Mouse (Mus musculus) lung, postnatal 0 days (tissue): Measurements from ENCODE around the gene B4galnt4. TPM values are rescaled to one million over a fixed set of nuclear protein-coding genes. Genes with fewer than 3 reads are reported as not detected.

Source experiments
- ATAC-seq: fragments of 200-750 bp; cut with Nextera tagmentation; 2 replicates; pipeline ENCODE4 v1.8.0; 2017; ENCODE audit warnings: moderate library complexity
- DNase-seq: peaks from one replicate; pipeline ENCODE4 v3.0.0-alpha.2; 2016; ENCODE audit warnings: low spot score
- H3K27ac ChIP-seq: fragments of 300-500 bp; sonication (generic); 2 replicates; pipeline ENCODE4 v1.5.1; 2014; ENCODE audit warnings: antibody characterized with exemption, mild to moderate bottlenecking, low read length, mixed read lengths
- H3K27me3 ChIP-seq: fragments of 300-500 bp; sonication (generic); replicated peaks from 2 replicates; pipeline ENCODE4 v1.6.1; 2014; ENCODE audit warnings: low read length, mixed read lengths; ENCODE audit not compliant: insufficient read depth
- H3K36me3 ChIP-seq: fragments of 300-500 bp; sonication (generic); 2 replicates; pipeline ENCODE4 v1.6.1; 2014; ENCODE audit warnings: low read length, mixed read lengths; ENCODE audit not compliant: insufficient read depth
- H3K4me1 ChIP-seq: fragments of 300-500 bp; sonication (generic); 2 replicates; pipeline ENCODE4 v1.6.1; 2014; ENCODE audit warnings: antibody characterized with exemption, low read depth, low read length, mixed read lengths; ENCODE audit not compliant: insufficient read depth
- H3K4me2 ChIP-seq: fragments of 300-500 bp; sonication (generic); replicated peaks from 2 replicates; pipeline ENCODE4 v1.6.1; 2014; ENCODE audit warnings: low read depth, mild to moderate bottlenecking, low read length, moderate library complexity, mixed read lengths
- H3K4me3 ChIP-seq: fragments of 300-500 bp; sonication (generic); 2 replicates; pipeline ENCODE4 v1.5.1; 2014; ENCODE audit warnings: low read depth, low read length
- H3K9ac ChIP-seq: fragments of 300-500 bp; sonication (generic); replicated peaks from 2 replicates; pipeline ENCODE4 v1.6.1; 2014; ENCODE audit warnings: low read depth, mild to moderate bottlenecking
- H3K9me3 ChIP-seq: fragments of 300-500 bp; sonication (generic); 2 replicates; pipeline ENCODE4 v1.6.1; 2016; ENCODE audit warnings: low read length, mixed read lengths
- CTCF ChIP-seq: IDR thresholded peaks from 2 replicates; pipeline ENCODE4 v1.5.1; 2016; ENCODE audit warnings: antibody characterized with exemption, mild to moderate bottlenecking
- EP300 ChIP-seq: IDR thresholded peaks from 2 replicates; pipeline ENCODE4 v1.6.1; 2016; ENCODE audit warnings: antibody characterized with exemption, mild to moderate bottlenecking, control low read depth
- WGBS: fragments of 180-500 bp; shearing (Covaris S2); extraction: QIAGEN DNeasy Blood & Tissue Kit; methylation state at CpG from one replicate; pipeline ENCODE4 v1.1.7; 2014; 5-methylcytosine and 5-hydroxymethylcytosine counted together
- polyA plus RNA-seq: library from polyadenylated mRNA; unstranded; fragments of >200 nt; fragmentation: Nextera tagmentation; extraction: Ambion mirVana; gene quantifications from 2 replicates; pipeline ENCODE4 v1.2.1, GENCODE M21; 2015

The B4galnt4 gene
- polyA plus RNA-seq, 1 experiment from 2014 or later: 0.13 TPM

DNA sequence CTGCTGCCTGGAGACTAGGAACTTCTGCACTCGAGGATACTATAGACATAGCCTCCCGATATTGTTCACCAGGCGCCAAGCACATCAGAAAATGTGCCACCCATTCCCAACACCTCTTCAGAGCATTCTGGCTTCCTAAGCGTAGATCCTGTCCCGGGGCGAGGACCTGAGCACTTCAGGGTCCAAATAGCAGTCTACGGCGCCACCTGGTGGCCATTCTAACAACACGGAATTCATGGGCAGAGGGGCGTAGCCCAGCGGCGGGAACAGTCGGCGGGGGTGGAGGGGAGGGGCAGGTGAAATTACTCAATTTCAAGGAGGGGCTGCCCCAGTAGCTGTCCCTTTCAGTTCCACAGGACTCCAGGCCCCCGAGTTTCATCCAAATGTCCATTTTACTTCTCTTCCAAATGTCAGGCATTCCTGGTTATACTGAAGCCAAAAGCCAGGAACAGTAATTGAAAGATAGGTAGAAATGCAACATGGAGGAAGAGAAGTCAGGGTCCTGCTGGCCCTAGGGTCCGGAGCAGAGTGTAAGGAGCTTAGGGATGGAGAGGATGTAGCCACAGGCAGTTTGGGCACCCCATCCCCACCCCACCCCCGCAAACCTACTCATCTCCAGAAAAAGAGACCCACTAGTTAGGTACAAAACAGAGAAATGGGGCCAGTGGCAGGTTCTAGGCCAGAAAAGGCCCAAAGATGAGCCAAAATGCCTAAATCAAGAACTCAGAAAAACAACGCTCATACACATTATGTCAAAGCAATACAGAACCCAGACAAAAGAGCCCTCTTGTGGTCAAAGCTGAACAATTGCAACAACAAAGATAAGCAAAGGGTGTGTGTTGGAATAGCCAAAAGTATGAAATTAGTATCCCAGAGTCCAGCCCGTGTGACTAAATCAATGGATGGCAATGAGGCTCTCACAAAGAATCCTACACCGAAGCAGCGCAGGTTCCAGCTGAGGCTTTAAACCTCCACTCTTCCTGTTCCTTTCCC lies 12.4 kb upstream of the B4galnt4 start:
- 6% methylated on average over 21 of the region's 21 CpGs for WGBS
- Histone ChIP-seq H3K27ac (peak overlapping the region; percentile 96), H3K9me3 (no peaks in the 10 kb centered on the region), H3K4me1 (peaks cover 3% of the 10 kb centered on the region; the same call in 1 of the 2 replicates), H3K27me3 (no peaks in the 10 kb centered on the region), H3K9ac (no peak overlapping the region), H3K4me2 (peak overlapping the region; percentile 68), H3K36me3 (no peaks in the 10 kb centered on the region), H3K4me3 (peak overlapping the region; percentile 23)
- DNase-seq (peak; percentile 98), ATAC-seq (peak; percentile 88)
- TF ChIP-seq CTCF: peak; percentile 93
- peak; percentile 39 for TF ChIP-seq EP300

DNA sequence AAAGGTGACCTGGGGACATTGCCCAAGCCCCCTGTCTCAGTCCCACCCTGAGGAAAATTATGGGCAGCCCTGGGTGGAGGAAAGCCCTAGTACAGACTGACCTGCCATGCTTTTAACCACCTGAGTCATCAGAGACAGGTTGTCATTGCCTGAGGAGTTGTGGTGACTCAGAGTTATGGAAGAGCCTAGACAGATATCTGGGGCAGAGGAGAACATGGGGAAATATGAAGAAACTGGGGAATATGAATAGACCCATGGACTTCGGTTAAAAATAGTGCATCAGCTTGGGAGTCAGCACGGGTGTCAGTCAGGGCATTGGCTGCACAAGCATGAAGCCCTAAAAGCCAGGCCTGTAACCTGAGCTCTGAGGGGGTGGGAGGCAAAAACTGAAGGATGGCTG lies 11.6 kb upstream of the B4galnt4 start:
- no peak overlapping the region for H3K9ac ChIP-seq
- no peaks in the 10 kb centered on the region for H3K27me3 ChIP-seq
- H3K4me1 ChIP-seq: peaks cover 3% of the 10 kb centered on the region; the same call in 1 of the 2 replicates
- ATAC-seq: no peak
- H3K9me3 ChIP-seq: no peaks in the 10 kb centered on the region
- 74% methylated on average over 2 of the region's 2 CpGs for WGBS
- no peaks in the 10 kb centered on the region for H3K36me3 ChIP-seq
- TF ChIP-seq CTCF (no peak), EP300 (no peak)
- no peak overlapping the region for H3K4me2 ChIP-seq
- no peak overlapping the region for H3K27ac ChIP-seq
- DNase-seq: no peak
- no peak overlapping the region for H3K4me3 ChIP-seq

GRCm38 (mm10) chr7:141051060-141051685 lies 9.7 kb upstream of the B4galnt4 start:
- H3K27me3 ChIP-seq: no peaks in the 10 kb centered on the region
- H3K4me1 ChIP-seq: peaks cover 3% of the 10 kb centered on the region; the same call in 1 of the 2 replicates
- no peak overlapping the region for H3K27ac ChIP-seq
- H3K36me3 ChIP-seq: no peaks in the 10 kb centered on the region
- no peak for ATAC-seq
- no peaks in the 10 kb centered on the region for H3K9me3 ChIP-seq
- 65% methylated on average over 17 of the region's 17 CpGs for WGBS
- no peak overlapping the region for H3K4me3 ChIP-seq
- TF ChIP-seq EP300 (no peak), CTCF (no peak)
- H3K4me2 ChIP-seq: no peak overlapping the region
- DNase-seq: no peak
- no peak overlapping the region for H3K9ac ChIP-seq

DNA sequence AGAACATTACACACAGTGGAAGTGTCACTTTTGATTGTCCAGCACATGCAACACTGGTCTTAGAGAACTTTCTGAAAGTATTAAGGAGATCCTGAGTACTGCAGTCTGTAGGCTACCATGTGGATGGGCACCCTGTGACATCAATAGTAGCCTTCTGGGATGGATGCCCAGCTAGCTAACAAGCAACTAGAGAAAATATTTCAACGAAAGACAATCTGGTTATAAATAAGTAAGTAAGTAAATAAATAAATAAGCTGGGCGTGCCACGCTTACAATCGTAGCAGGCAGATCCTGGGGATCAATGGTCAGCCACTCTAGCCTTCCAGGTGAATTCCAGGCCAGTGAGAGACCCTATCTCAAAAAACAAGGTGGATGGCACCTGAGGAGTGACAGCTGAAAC lies 8.9 kb upstream of the B4galnt4 start:
- TF ChIP-seq EP300 (no peak), CTCF (no peak)
- Histone ChIP-seq H3K27me3 (no peaks in the 10 kb centered on the region), H3K9me3 (no peaks in the 10 kb centered on the region), H3K4me1 (peaks cover 3% of the 10 kb centered on the region; the same call in 1 of the 2 replicates), H3K27ac (no peak overlapping the region), H3K36me3 (no peaks in the 10 kb centered on the region), H3K9ac (no peak overlapping the region), H3K4me3 (no peak overlapping the region), H3K4me2 (no peak overlapping the region)
- WGBS: 81% methylated on average over 4 of the region's 4 CpGs
- DNase-seq: no peak
- ATAC-seq: no peak

- TF ChIP-seq CTCF (no peak), EP300 (no peak)
- Histone ChIP-seq H3K4me1 (peaks cover 3% of the 10 kb centered on the region; the same call in 1 of the 2 replicates), H3K9ac (no peak overlapping the region), H3K4me2 (no peak overlapping the region), H3K27me3 (no peaks in the 10 kb centered on the region), H3K27ac (no peak overlapping the region), H3K4me3 (no peak overlapping the region), H3K36me3 (no peaks in the 10 kb centered on the region), H3K9me3 (no peaks in the 10 kb centered on the region)
- DNase-seq (no peak), ATAC-seq (no peak)
- WGBS: 72% methylated on average over 2 of the region's 2 CpGs
Measured at GRCm38 (mm10) chr7:141052421-141052820, 8.5 kb upstream of the B4galnt4 start.

GRCm38 (mm10) chr7:141055785-141056184 lies 5.1 kb upstream of the B4galnt4 start:
- Histone ChIP-seq H3K9ac (no peak overlapping the region), H3K27ac (no peak overlapping the region), H3K4me3 (no peak overlapping the region), H3K4me2 (no peak overlapping the region), H3K4me1 (0 out of 2 replicates have a peak, but pooled peaks cover under 1% of the 10 kb centered on the region), H3K27me3 (peaks cover 6% of the 10 kb centered on the region; the same call in 1 of the 2 replicates), H3K36me3 (no peaks in the 10 kb centered on the region), H3K9me3 (no peaks in the 10 kb centered on the region)
- DNase-seq (no peak), ATAC-seq (no peak)
- 75% methylated on average over 4 of the region's 4 CpGs for WGBS
- TF ChIP-seq EP300: no peak
- TF ChIP-seq CTCF: no peak
